Mouse (Mus musculus) hematopoietic stem cell, adult 5-6 weeks (primary cell): ENCODE results near the gene Erich3. TPM values are rescaled to one million over a fixed set of nuclear protein-coding genes. Genes with fewer than 3 reads are reported as not detected.

ENCODE experiments used
- ATAC-seq, 2 experiments: fragments of 125-278 bp in 1 of 2; replicated peaks in 1 of 2; 2 replicates each; pipeline ENCODE4 v1.8.0; 2016 to 2017; ENCODE audit warnings: inconsistent platforms in 2 of 2, mild to moderate bottlenecking in 2 of 2, moderate number of reproducible peaks in 2 of 2, low read depth in 1 of 2, moderate TSS enrichment in 1 of 2; ENCODE audit not compliant: low FRiP score in 2 of 2, poor library complexity in 2 of 2, severe bottlenecking in 2 of 2, insufficient read depth in 1 of 2, low TSS enrichment in 1 of 2
- total RNA-seq: library from RNA; stranded (forward); fragments of 172-1452, 232-1000 nt; gene quantifications from 2 replicates; pipeline ENCODE4 v1.2.3, GENCODE M21; 2017

Erich3 gene
- total RNA-seq, 1 experiment from 2014 or later = not detected

- no peak for ATAC-seq
Measured at GRCm38 (mm10) chr3:154664636-154665035, 977 bp downstream of the Erich3 start.

GRCm38 (mm10) chr3:154668485-154668884, 4.8 kb downstream of the Erich3 start:
- no peak for ATAC-seq

- ATAC-seq = no peak
Measured at GRCm38 (mm10) chr3:154670584-154670983, 6.9 kb downstream of the Erich3 start.

GRCm38 (mm10) chr3:154671013-154671412, 7.4 kb downstream of the Erich3 start:
- no peak for ATAC-seq

- no peak for ATAC-seq
Measured at GRCm38 (mm10) chr3:154673326-154673725, 9.7 kb downstream of the Erich3 start.

- no peak for ATAC-seq
Measured at GRCm38 (mm10) chr3:154682570-154682969, 18.9 kb downstream of the Erich3 start.

GRCm38 (mm10) chr3:154683667-154684066, 20.0 kb downstream of the Erich3 start:
- no peak for ATAC-seq

GRCm38 (mm10) chr3:154690260-154690659, 26.6 kb downstream of the Erich3 start:
- ATAC-seq = no peak

- peak; percentile 27 to 74 for ATAC-seq
Measured at GRCm38 (mm10) chr3:154691897-154692571, 28.4 kb downstream of the Erich3 start.

GRCm38 (mm10) chr3:154692572-154692922, 28.9 kb downstream of the Erich3 start:
- ATAC-seq = no peak

GRCm38 (mm10) chr3:154693902-154694301, 30.2 kb downstream of the Erich3 start:
- ATAC-seq = no peak

GRCm38 (mm10) chr3:154696611-154697010, 33.0 kb downstream of the Erich3 start:
- no peak for ATAC-seq

GRCm38 (mm10) chr3:154698907-154699306, 35.2 kb downstream of the Erich3 start:
- ATAC-seq = no peak

- no peak for ATAC-seq
Measured at GRCm38 (mm10) chr3:154700296-154700695, 36.6 kb downstream of the Erich3 start.

- ATAC-seq = no peak
Measured at GRCm38 (mm10) chr3:154700735-154701134, 37.1 kb downstream of the Erich3 start.

GRCm38 (mm10) chr3:154704755-154705154, 41.1 kb downstream of the Erich3 start:
- ATAC-seq = no peak

- no peak for ATAC-seq
Measured at GRCm38 (mm10) chr3:154708150-154708549, 44.5 kb downstream of the Erich3 start.

GRCm38 (mm10) chr3:154723198-154723597, 59.5 kb downstream of the Erich3 start:
- no peak for ATAC-seq

- no peak for ATAC-seq
Measured at GRCm38 (mm10) chr3:154731431-154731830, 67.8 kb downstream of the Erich3 start.
